ENCODE assay signal across 8 mouse cellular contexts in genomic region chr9:66988888-66989414, GRCm38 (mm10). TPM values are rescaled to one million over a fixed set of nuclear protein-coding genes. Genes with fewer than 3 reads are reported as not detected.
A peak's percentile ranks its signal among the peaks of the same experiment; 100 is the strongest.
DNase-seq lines count a peak whose midpoint lies in the region; ATAC-seq and TF ChIP-seq lines count a peak whose summit lies in the region.
"Had no signal": no experiment of that assay in that cellular context is flagged by ENCODE, and none has a peak within 500 bp of the region (broad histone marks: within the 10 kb centered on the region; RNA-seq: fewer than 3 reads in every experiment).

No protein-coding gene starts in this region.

- H3K9ac ChIP-seq in liver, adult 2 months (ENCODE audit: low read depth, low read length), result no peak overlapping the region
- H3K9ac ChIP-seq in forebrain, embryonic 15.5 days (replicated peaks), result no peak overlapping the region
- H3K9ac ChIP-seq: neural tube, embryonic 12.5 days had no signal

- no peaks in the 10 kb centered on the region for H3K9me3 ChIP-seq in forebrain, embryonic 15.5 days
- H3K9me3 ChIP-seq: neural tube, embryonic 12.5 days had no signal

- no peaks in the 10 kb centered on the region for H3K79me3 ChIP-seq in C2C12 (ENCODE audit: low read depth)

- H3K4me1 ChIP-seq in liver, adult 2 months (ENCODE audit: control insufficient read depth, insufficient read depth, low read length), result no peaks in the 10 kb centered on the region
- H3K4me1 ChIP-seq in forebrain, embryonic 15.5 days, result no peaks in the 10 kb centered on the region

- TF ChIP-seq POLR2A in liver, adult 2 months (IDR thresholded peaks at IDR 0.05; ENCODE audit: extremely low read depth, insufficient read depth, low read length), result no peak

- H3K27me3 ChIP-seq in C2C12 (ENCODE audit: control insufficient read depth, insufficient read depth, insufficient read length), result no peaks in the 10 kb centered on the region
- H3K27me3 ChIP-seq in liver, adult 2 months (ENCODE audit: control insufficient read depth, insufficient read depth, low read length), result no peaks in the 10 kb centered on the region
- H3K27me3 ChIP-seq in forebrain, embryonic 15.5 days, result no peaks in the 10 kb centered on the region
- H3K27me3 ChIP-seq: neural tube, embryonic 12.5 days had no signal

- H3K36me3 ChIP-seq in C2C12 (ENCODE audit: control insufficient read depth, insufficient read depth), result no peaks in the 10 kb centered on the region
- no peaks in the 10 kb centered on the region for H3K36me3 ChIP-seq in liver, adult 2 months (ENCODE audit: control insufficient read depth, insufficient read depth, low read length)
- no peaks in the 10 kb centered on the region for H3K36me3 ChIP-seq in forebrain, embryonic 15.5 days
- H3K36me3 ChIP-seq: neural tube, embryonic 12.5 days had no signal

- WGBS in liver, adult 2 months, result 25% methylated on average over 6 of the region's 6 CpGs
- 52% methylated on average over 6 of the region's 6 CpGs for WGBS in forebrain, embryonic 15.5 days

- DNase-seq in Muller cell, postnatal 12 days (ENCODE audit: inconsistent ontology term), result peak; percentile 92
- peak; percentile 50 for DNase-seq in liver, adult 2 months (ENCODE audit: extremely low read depth, low read depth, low spot score)
- no peak for DNase-seq in thymus, postnatal 25 days
- no peak for DNase-seq in right cerebral cortex, postnatal 4 days

- H3ac ChIP-seq in C2C12 (ENCODE audit: control insufficient read depth, insufficient read length, low read depth), result no peak overlapping the region

- H3K27ac ChIP-seq in liver, adult 2 months (replicated peaks; ENCODE audit: insufficient read depth, low read depth, low read length), result no peak overlapping the region
- no peak overlapping the region for H3K27ac ChIP-seq in forebrain, embryonic 15.5 days (replicated peaks)
- H3K27ac ChIP-seq: neural tube, embryonic 12.5 days had no signal

- no peak overlapping the region for H3K4me3 ChIP-seq in C2C12 (ENCODE audit: insufficient read depth, poor library complexity, severe bottlenecking)
- no peak overlapping the region for H3K4me3 ChIP-seq in liver, adult 2 months (ENCODE audit: insufficient read depth, low read depth, low read length)
- H3K4me3 ChIP-seq in forebrain, embryonic 15.5 days, result no peak overlapping the region
- H3K4me3 ChIP-seq: neural tube, embryonic 12.5 days had no signal

- no peak for TF ChIP-seq CTCF in C2C12 (IDR thresholded peaks at IDR 0.05; ENCODE audit: control insufficient read depth, insufficient read depth, insufficient read length)
- no peak for TF ChIP-seq CTCF in liver, adult 2 months (IDR thresholded peaks at IDR 0.05; ENCODE audit: low read depth, low read length)

- peak; percentile 35 for ATAC-seq in inflammation-experienced regulatory T-cells, adult 6 months
- no peak for ATAC-seq in forebrain, embryonic 15.5 days (replicated peaks)

- H3K4me2 ChIP-seq in forebrain, embryonic 15.5 days (replicated peaks), result no peak overlapping the region
- H3K4me2 ChIP-seq: neural tube, embryonic 12.5 days had no signal

- no peaks in the 10 kb centered on the region for H3K79me2 ChIP-seq in C2C12 (ENCODE audit: control insufficient read depth, insufficient read depth)
- H3K79me2 ChIP-seq in liver, adult 2 months (ENCODE audit: control insufficient read depth, insufficient read depth, low read length), result no peaks in the 10 kb centered on the region

TF ChIP-seq in C2C12, 6 proteins besides CTCF, POLR2A, EP300 and RAD21:
- TF ChIP-seq USF1 (IDR thresholded peaks at IDR 0.05; ENCODE audit: low read depth), result peak; percentile 23
- TF ChIP-seq MYOG (IDR thresholded peaks at IDR 0.05; ENCODE audit: control insufficient read depth, extremely low read depth, insufficient read length), result no peak
- peak; percentile 5 for TF ChIP-seq FOSL1 (IDR thresholded peaks at IDR 0.05; ENCODE audit: insufficient read depth, low read length, poor library complexity, severe bottlenecking)
- TF ChIP-seq MAX (IDR thresholded peaks at IDR 0.05), result peak; percentile 27

RNA-seq across cellular contexts. Expression of gene Lactb, which starts 13.7 kb away (rescaled TPM):
- 7.5 TPM for polyA plus RNA-seq in C2C12 (2012; fragmentation: generic; extraction: Trizol)
- 1 to 10 TPM; 2.3 to 4.4 (median 3.4) TPM for polyA plus RNA-seq in inflammation-experienced regulatory T-cells, adult 6 months (2017; shearing (Covaris generic))
- total RNA-seq in liver, adult 2 months (2014; rRNA removed), result 37.0 and 41.4 TPM in 2 replicates
- polyA plus RNA-seq in liver, adult 2 months (2012; rRNA removed), result 24.4 and 33.6 TPM in 2 replicates
- 9.6 and 9.7 TPM in 2 replicates for polyA plus RNA-seq in forebrain, embryonic 15.5 days (2015; fragmentation: Nextera tagmentation; extraction: Ambion mirVana)

RNA-seq across cellular contexts. Expression of gene Rps27l, which starts 43.1 kb away (rescaled TPM):
- polyA plus RNA-seq in C2C12 (2012; fragmentation: generic; extraction: Trizol), result 1,028 TPM
- polyA plus RNA-seq in inflammation-experienced regulatory T-cells, adult 6 months (2017; shearing (Covaris generic)), result 100 to 1,000 TPM; 143 to 443 (median 185) TPM
- 474 and 535 TPM in 2 replicates for total RNA-seq in liver, adult 2 months (2014; rRNA removed)
- 84.6 and 99.6 TPM in 2 replicates for polyA plus RNA-seq in liver, adult 2 months (2012; rRNA removed)
- polyA plus RNA-seq in forebrain, embryonic 15.5 days (2015; fragmentation: Nextera tagmentation; extraction: Ambion mirVana), result 333 and 363 TPM in 2 replicates

Comparison
In these comparisons a context has a peak if more than half of its experiments do, and no peak if none do; other contexts are left out.
1. DNase-seq: peak in Muller cell, postnatal 12 days (single experiment) and liver, adult 2 months (single experiment); none in thymus, postnatal 25 days (single experiment) and right cerebral cortex, postnatal 4 days (single experiment).